Mouse (Mus musculus) ES-E14 (cell line): ENCODE measurements around the gene Slc30a4.

ENCODE experiments used
- CHD2 ChIP-seq: IDR thresholded peaks from 2 replicates; pipeline ENCODE4 v1.6.1; 2014; ENCODE audit warnings: mild to moderate bottlenecking, low read depth, low read length, inconsistent platforms
- ZNF384 ChIP-seq: IDR thresholded peaks from 2 replicates; pipeline ENCODE4 v1.6.1; 2012; ENCODE audit warnings: low read depth, low read length, inconsistent platforms

- TF ChIP-seq CHD2 (no peak), ZNF384 (no peak)
Observed at GRCm38 (mm10) chr2:122715148-122715692, 12.8 kb upstream of the Slc30a4 start.
